Mouse (Mus musculus): ENCODE measurements around the gene Col26a1. TPM values are rescaled to one million over a fixed set of nuclear protein-coding genes. Genes with fewer than 3 reads are reported as not detected.

Gene Col26a1
- polyA plus RNA-seq, 1 experiment: 0.11 TPM

- Histone ChIP-seq H3ac (ENCODE audit: control insufficient read depth, insufficient read length, low read depth) (no peak overlapping the region), H3K36me3 (ENCODE audit: control insufficient read depth, insufficient read depth) (no peaks in the 10 kb centered on the region), H3K79me3 (ENCODE audit: low read depth) (no peaks in the 10 kb centered on the region), H3K79me2 (ENCODE audit: control insufficient read depth, insufficient read depth) (no peaks in the 10 kb centered on the region), H3K27me3 (ENCODE audit: control insufficient read depth, insufficient read depth, insufficient read length) (peaks cover 4% of the 10 kb centered on the region), H3K4me3 (ENCODE audit: insufficient read depth, poor library complexity, severe bottlenecking) (no peak overlapping the region)
- TF ChIP-seq FOSL1 (IDR thresholded peaks at IDR 0.05; ENCODE audit: insufficient read depth, low read length, poor library complexity, severe bottlenecking) (no peak), CEBPB (IDR thresholded peaks at IDR 0.05; ENCODE audit: low read depth) (no peak), USF1 (IDR thresholded peaks at IDR 0.05; ENCODE audit: low read depth) (no peak), MAX (IDR thresholded peaks at IDR 0.05) (no peak), CTCF (IDR thresholded peaks at IDR 0.05; ENCODE audit: control insufficient read depth, insufficient read depth, insufficient read length) (no peak), MYOG (IDR thresholded peaks at IDR 0.05; ENCODE audit: control insufficient read depth, extremely low read depth, insufficient read length) (no peak), MYOD1 (IDR thresholded peaks at IDR 0.05; ENCODE audit: control insufficient read depth, insufficient read length, low read depth) (no peak)
Observed at GRCm38 (mm10) chr5:136861191-136861940, 21.6 kb downstream of the Col26a1 start.

- Histone ChIP-seq H3K36me3 (ENCODE audit: control insufficient read depth, insufficient read depth) (no peaks in the 10 kb centered on the region), H3K79me3 (ENCODE audit: low read depth) (no peaks in the 10 kb centered on the region), H3K27me3 (ENCODE audit: control insufficient read depth, insufficient read depth, insufficient read length) (peaks cover 4% of the 10 kb centered on the region), H3ac (ENCODE audit: control insufficient read depth, insufficient read length, low read depth) (no peak overlapping the region), H3K79me2 (ENCODE audit: control insufficient read depth, insufficient read depth) (no peaks in the 10 kb centered on the region), H3K4me3 (ENCODE audit: insufficient read depth, poor library complexity, severe bottlenecking) (no peak overlapping the region)
- no peak for TF ChIP-seq CTCF (IDR thresholded peaks at IDR 0.05; ENCODE audit: control insufficient read depth, insufficient read depth, insufficient read length)
- no peak for TF ChIP-seq USF1 (IDR thresholded peaks at IDR 0.05; ENCODE audit: low read depth)
- no peak for TF ChIP-seq MYOD1 (IDR thresholded peaks at IDR 0.05; ENCODE audit: control insufficient read depth, insufficient read length, low read depth)
Observed at GRCm38 (mm10) chr5:136850716-136851115, 32.3 kb downstream of the Col26a1 start.

GRCm38 (mm10) chr5:136846385-136847264, 36.4 kb downstream of the Col26a1 start:
- H3ac ChIP-seq (ENCODE audit: control insufficient read depth, insufficient read length, low read depth): no peak overlapping the region
- no peaks in the 10 kb centered on the region for H3K79me2 ChIP-seq (ENCODE audit: control insufficient read depth, insufficient read depth)
- no peaks in the 10 kb centered on the region for H3K79me3 ChIP-seq (ENCODE audit: low read depth)
- H3K4me3 ChIP-seq (ENCODE audit: insufficient read depth, poor library complexity, severe bottlenecking): no peak overlapping the region
- TF ChIP-seq MYOG (IDR thresholded peaks at IDR 0.05; ENCODE audit: control insufficient read depth, extremely low read depth, insufficient read length) (no peak), FOSL1 (IDR thresholded peaks at IDR 0.05; ENCODE audit: insufficient read depth, low read length, poor library complexity, severe bottlenecking) (no peak), MYOD1 (IDR thresholded peaks at IDR 0.05; ENCODE audit: control insufficient read depth, insufficient read length, low read depth) (no peak)
- H3K27me3 ChIP-seq (ENCODE audit: control insufficient read depth, insufficient read depth, insufficient read length): peaks cover 8% of the 10 kb centered on the region
- H3K36me3 ChIP-seq (ENCODE audit: control insufficient read depth, insufficient read depth): no peaks in the 10 kb centered on the region

GRCm38 (mm10) chr5:136843930-136844329, 39.1 kb downstream of the Col26a1 start:
- Histone ChIP-seq H3K36me3 (ENCODE audit: control insufficient read depth, insufficient read depth) (no peaks in the 10 kb centered on the region), H3K4me3 (ENCODE audit: insufficient read depth, poor library complexity, severe bottlenecking) (no peak overlapping the region), H3K27me3 (ENCODE audit: control insufficient read depth, insufficient read depth, insufficient read length) (peaks cover 10% of the 10 kb centered on the region), H3K79me3 (ENCODE audit: low read depth) (no peaks in the 10 kb centered on the region), H3ac (ENCODE audit: control insufficient read depth, insufficient read length, low read depth) (no peak overlapping the region), H3K79me2 (ENCODE audit: control insufficient read depth, insufficient read depth) (no peaks in the 10 kb centered on the region)
- TF ChIP-seq MYOG (IDR thresholded peaks at IDR 0.05; ENCODE audit: control insufficient read depth, extremely low read depth, insufficient read length) (no peak), MYOD1 (IDR thresholded peaks at IDR 0.05; ENCODE audit: control insufficient read depth, insufficient read length, low read depth) (no peak), MAX (IDR thresholded peaks at IDR 0.05) (no peak), CTCF (IDR thresholded peaks at IDR 0.05; ENCODE audit: control insufficient read depth, insufficient read depth, insufficient read length) (no peak), USF1 (IDR thresholded peaks at IDR 0.05; ENCODE audit: low read depth) (no peak), FOSL1 (IDR thresholded peaks at IDR 0.05; ENCODE audit: insufficient read depth, low read length, poor library complexity, severe bottlenecking) (no peak), CEBPB (IDR thresholded peaks at IDR 0.05; ENCODE audit: low read depth) (no peak)

- TF ChIP-seq MYOG (IDR thresholded peaks at IDR 0.05; ENCODE audit: control insufficient read depth, extremely low read depth, insufficient read length) (no peak), CTCF (IDR thresholded peaks at IDR 0.05; ENCODE audit: control insufficient read depth, insufficient read depth, insufficient read length) (peak; percentile 88)
- Histone ChIP-seq H3K36me3 (ENCODE audit: control insufficient read depth, insufficient read depth) (no peaks in the 10 kb centered on the region), H3ac (ENCODE audit: control insufficient read depth, insufficient read length, low read depth) (no peak overlapping the region), H3K79me3 (ENCODE audit: low read depth) (no peaks in the 10 kb centered on the region), H3K79me2 (ENCODE audit: control insufficient read depth, insufficient read depth) (no peaks in the 10 kb centered on the region), H3K4me3 (ENCODE audit: insufficient read depth, poor library complexity, severe bottlenecking) (no peak overlapping the region), H3K27me3 (ENCODE audit: control insufficient read depth, insufficient read depth, insufficient read length) (peaks cover 14% of the 10 kb centered on the region)
Observed at GRCm38 (mm10) chr5:136840036-136840435, 43.0 kb downstream of the Col26a1 start.
